Mouse (Mus musculus): ENCODE results near the gene Plac9b.
"Not testable (repeated sequence)": the region's sequence is repeated elsewhere in the genome, so short reads cannot be mapped to it uniquely, and the experiment has no call there.

The Plac9b gene

DNA sequence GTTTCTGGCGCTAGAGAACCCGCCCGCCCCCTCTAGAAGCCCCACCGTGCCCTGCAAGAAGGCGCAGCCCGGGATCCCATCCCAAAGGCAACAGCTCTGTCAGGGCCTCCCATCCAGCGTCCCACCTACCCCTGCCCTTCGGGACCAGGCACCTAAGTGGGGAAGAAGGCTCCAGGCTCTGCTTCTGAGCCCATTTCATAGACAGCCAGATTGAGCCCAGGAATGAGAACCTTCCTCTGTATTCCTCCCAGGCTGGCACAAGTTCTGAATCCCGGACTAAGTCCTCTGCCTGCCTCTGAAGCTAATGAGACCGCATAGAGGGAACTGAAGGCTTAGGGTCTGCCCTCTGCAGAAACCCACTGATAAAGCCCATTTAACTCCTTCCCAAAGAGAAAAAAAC lies at the start of gene Plac9b:
Gene Plac9b (minus strand): TSS at position 101 of the 400 bp plus-strand sequence.
- DNase-seq (ENCODE audit: low spot score in 2 of 2): not testable (repeated sequence)

DNA sequence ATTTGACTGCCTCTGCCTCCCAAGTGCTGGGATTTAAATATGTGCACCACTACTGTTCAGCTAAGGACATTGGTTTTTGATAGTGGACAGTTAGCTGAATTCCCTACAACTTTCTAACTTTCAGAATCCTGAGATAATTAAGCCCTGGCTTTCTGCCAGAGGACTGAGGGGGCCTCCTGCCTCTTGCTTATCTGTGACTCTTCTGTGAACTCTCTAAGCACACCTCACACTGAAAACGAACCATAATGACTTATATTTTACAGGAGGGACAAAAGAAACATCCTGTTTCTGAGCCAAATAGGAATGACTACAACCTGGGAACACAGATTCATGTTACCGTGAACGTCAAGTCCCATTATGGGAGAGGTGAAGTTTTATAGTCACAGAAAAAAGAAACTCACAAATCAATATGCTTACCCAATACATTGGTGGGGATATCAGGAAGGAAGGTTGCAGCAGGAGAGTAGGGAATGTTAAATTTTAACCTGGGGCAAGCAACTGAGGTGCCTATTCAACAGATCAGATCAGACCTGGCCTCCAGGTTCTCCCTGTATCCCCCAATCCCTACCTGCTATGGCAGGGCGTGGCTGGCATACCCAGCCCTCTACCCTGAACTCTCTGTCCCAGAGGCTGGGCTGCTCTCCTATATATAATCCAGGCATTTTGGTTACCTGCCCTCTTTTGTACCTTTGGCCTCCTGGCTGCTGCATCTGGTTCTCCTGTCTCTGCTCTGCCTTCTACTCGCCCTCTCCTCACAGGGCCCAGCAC lies 34.1 kb upstream of the Plac9b start:
- not testable (repeated sequence) for DNase-seq (ENCODE audit: low spot score in 2 of 2)

DNA sequence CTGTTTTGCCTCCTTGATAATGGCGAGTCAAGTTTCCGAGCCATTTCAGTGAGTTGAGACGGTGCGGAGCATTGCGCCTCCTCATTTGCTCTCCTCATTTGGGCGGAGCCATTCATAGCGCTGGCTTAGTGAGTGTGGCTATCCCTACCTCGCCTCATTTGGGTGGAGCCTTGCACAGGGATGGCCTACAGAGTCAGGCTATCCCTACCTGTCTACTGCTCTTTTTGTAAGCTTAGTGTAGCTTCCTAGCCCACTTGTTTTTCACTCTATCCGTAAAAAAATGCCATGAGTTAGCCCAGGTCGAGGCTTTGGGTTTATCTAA lies 24.6 kb upstream of the Plac9b start, which contains the start of gene Tmem254b:
Gene Tmem254b (minus strand): TSS at position 116 of the 322 bp plus-strand sequence.
- DNase-seq (ENCODE audit: low spot score in 2 of 2): not testable (repeated sequence)

DNA sequence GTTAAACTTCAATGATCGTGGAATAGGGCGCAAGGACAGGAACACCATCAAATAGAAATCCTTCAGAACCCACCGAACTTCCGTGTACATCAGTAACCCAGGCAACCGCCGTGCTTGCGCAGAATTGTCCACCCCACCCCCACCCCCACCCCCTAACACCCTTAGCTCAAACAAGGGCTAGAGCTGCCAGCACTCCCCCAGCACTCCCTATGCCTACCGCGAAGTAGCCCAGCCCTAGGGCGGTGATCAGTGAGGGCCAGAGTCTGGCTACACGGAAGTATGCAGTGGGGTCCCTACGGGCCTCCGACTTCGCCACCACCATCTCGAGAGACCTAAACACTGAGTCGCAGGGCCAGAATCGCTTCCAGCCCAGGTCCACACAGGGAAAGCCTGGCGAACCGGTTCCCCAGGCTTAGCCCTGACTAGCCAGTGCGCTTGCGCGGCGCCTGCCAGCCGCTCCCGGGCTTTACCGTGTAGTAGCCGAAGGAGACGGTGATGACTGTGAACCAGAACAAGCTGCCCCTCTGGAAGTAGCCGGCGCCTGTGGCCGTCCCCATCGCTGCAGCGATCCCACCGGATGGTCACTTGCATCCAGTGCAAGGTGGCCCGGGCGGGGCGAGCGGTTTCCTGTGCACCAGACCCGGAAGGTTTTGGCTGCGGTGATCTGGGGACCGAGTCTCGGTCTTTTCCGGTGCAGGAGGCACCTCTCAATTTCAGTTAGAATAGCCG lies 24.1 kb upstream of the Plac9b start:
- DNase-seq (ENCODE audit: low spot score in 2 of 2): not testable (repeated sequence)

DNA sequence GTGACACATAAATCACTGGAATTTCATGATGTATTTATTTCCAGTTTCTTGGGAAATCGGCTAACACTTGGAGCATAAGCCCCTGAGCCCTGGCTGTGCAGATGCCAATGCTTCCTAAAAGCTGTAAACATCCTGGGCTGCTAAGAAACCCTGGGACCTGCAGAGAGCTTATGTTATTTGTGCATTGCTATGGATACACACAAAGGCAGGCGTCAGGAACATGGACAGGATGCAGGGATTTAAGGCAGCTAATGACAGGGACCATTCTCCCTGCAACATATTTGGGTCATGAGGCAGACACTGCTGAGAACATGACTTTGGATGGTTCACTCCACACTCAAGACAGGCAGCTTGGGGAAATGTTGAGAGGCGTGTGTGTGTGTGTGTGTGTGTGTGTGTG lies 15.6 kb upstream of the Plac9b start:
- not testable (repeated sequence) for DNase-seq (ENCODE audit: low spot score in 2 of 2)

DNA sequence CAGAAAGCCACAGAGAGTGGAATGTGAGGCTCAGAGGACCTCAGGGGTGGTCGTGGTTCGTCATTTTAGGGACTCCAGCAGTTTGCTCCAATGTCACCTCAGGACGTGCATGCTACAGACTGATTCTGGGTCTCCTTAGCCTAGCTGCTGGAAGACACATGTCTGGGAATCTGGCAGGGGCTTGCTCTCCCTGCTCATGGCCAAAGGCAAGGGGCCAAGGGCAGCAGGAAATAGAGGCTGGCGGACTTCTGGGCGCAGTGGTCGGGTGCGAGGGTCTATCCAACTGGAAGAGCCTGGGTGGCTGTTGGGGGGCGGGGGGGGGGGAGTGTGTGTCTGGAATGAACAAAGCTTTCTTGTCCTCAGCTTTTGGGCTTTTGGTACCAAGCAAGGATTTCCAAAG lies 6.1 kb upstream of the Plac9b start:
- DNase-seq (ENCODE audit: low spot score in 2 of 2): not testable (repeated sequence)

DNA sequence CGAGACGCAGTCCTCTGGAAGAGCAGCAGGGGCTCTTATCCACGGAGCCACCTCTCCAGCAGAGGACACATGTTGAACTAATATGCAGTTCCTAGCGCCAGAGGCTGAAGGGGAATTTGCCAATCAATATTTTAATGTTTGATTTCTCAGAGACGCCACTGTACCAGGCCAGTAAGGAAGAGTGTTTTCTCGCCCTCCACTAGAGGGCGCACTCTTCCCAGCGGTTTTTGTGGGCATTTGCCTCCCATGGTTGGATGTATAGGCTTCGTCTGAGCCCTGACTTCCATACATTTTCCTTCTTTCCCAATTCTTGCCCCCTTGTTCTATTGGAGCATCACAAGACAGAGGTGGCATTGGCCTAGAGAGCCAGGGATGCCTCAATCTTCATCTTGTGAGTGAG lies 4.4 kb upstream of the Plac9b start:
- DNase-seq (ENCODE audit: low spot score in 2 of 2): not testable (repeated sequence)

DNA sequence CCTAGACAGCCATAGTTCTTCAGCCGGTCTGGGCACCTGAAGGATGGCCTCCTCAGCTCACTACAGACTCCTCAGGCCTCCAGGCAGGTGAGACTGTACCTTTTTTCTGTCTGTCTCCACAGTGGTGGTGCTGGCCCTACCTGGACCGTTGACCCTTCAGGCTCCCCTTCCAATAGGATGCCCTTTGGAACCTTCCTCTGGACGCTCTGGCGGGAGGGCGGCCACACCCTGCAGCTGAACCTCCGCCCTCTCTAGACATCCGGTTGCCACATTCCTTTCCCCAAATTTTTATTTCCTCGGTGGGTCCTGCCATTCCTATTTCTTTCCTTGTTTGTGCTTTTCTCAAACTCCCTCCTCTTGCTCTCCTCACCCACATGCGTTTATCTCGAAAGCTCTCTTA lies 620 bp downstream of the Plac9b start:
- not testable (repeated sequence) for DNase-seq (ENCODE audit: low spot score in 2 of 2)

DNA sequence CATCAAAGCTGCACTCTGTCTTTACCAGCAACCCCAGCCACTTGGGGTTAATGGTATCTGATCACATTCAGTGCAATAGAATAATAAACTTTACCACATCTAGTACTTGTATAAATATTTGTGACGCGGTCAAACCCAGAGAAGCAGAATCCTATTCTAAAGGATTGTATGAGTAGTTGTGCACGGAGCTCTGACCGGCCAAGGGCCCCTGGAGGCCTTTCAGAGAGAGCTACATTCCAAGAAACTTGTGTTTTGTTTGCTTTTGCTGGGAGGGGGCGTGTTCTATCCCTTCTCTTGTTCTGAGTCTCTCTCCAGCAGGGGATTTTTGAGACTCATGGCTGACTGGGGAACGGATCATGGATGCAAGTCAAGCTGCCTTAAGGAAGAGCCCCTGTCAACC lies 7.3 kb downstream of the Plac9b start:
- DNase-seq (ENCODE audit: low spot score in 2 of 2): not testable (repeated sequence)

DNA sequence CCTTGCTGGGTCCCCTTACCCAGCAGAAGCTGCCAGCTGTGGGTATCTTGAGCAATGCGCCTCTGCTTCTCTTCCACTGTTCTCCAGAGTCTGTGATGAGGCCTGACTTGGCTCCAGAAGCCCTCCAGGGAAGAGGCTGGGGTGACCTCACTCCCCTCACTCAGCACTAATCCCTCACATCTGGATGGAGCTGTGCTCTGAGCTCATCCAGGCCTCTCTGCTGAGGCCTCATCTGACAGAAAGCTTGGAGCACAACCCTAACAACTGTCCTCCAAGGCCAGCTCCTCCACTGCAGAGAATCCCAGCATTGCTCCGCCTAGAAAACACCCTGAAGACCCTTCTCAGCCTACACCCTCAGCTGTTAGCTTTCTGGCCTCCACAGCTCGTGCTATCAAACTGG lies 8.3 kb downstream of the Plac9b start:
- DNase-seq (ENCODE audit: low spot score in 2 of 2): not testable (repeated sequence)

DNA sequence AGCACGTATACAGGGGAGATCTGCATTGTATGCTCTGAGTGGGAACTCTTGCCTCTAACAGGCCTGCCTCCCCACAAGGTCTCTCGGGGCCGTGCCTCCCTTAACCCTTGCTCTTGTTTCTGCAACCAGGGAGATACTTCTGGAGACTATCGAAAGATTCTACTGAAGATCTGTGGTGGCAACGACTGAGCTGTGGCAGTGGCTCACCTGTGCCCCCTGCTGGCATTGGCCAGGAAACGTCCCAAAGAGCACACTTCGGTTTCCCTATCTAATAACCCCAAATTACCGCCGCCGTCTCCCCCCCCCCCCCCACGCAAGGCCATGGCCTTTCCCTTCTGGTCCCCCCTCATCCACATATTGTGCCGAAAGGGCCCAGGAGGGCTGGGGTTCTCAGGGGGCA lies 17.0 kb downstream of the Plac9b start:
- DNase-seq (ENCODE audit: low spot score in 2 of 2): not testable (repeated sequence)

DNA sequence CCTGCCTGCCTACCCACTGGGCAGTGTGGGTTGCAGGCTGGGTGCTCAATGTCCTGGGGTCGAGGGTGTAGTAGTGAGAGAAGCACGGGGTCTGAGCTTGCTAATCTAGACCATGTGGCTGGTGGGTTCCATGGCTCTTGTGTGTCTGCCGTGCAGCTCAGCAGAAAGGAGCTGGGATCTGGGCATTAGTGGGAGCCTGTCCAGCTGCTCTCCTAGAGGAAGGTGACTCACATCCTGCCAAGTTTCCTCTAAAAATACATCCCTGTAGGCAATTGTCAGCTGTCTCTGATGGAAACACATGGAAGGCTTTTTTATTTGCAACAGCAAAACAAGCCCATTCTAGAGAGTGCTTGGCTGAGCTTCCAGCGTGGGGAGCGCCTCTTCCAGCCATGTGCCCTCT lies 19.9 kb downstream of the Plac9b start:
- not testable (repeated sequence) for DNase-seq (ENCODE audit: low spot score in 2 of 2)

DNA sequence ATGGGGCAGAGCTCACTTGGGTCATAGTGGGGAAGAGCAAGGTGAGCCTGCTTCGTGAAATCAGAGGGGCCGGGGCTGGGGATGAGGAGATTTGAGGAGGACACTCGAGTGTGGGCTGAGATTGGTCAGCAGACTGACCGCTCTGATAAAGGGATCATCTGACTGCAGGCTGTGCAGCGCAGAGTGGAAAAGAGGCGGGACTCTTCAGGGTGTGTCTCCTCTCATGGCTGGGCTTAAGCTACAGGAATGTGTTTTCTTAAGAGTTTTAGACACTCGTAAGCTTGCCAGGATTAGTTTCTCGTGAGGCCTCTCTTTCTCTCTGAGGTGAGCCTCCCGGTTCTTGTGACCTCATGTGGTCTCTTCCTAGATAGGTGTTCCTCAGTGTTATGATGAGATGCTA lies 21.1 kb downstream of the Plac9b start:
- not testable (repeated sequence) for DNase-seq (ENCODE audit: low spot score in 2 of 2)

DNA sequence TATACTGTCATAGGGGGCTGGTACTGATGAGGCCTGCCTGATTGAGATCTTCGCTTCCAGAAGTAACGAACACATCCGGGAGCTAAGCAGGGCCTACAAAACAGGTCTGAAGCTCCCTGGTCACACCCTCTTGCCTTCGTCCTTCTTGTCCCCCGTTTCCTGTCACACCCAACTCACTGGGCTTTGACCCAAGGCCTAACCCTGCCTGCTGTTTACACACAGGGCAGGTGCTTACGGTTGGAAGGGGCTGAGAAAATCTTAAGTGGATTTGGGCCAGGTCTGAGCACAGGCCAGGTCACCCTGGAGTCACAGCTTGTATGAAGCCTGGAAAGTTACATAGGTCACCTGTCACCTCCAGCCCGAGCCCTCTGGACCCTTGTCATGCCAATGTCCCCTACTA lies 26.2 kb downstream of the Plac9b start:
- not testable (repeated sequence) for DNase-seq (ENCODE audit: low spot score in 2 of 2)

DNA sequence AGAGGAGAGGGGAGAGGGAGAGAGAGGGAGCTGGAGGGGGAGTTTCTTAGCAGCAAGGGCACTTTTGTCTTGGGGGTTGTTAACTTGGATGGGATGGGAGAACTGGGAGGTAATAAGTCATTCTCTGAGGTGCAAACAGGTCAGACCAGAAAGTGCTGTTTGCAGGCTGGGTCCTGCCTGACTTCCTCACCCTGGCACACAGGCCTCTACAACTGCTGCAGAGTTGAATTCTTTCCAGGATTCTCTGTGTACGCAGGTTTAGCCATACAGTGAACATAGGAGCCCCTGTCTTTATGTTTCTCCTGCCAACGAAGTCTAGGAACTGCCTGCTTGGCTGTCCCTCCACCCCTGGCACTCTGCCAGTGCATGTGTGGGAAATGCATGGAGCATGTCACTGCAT lies 35.2 kb downstream of the Plac9b start:
- not testable (repeated sequence) for DNase-seq (ENCODE audit: low spot score in 2 of 2)

DNA sequence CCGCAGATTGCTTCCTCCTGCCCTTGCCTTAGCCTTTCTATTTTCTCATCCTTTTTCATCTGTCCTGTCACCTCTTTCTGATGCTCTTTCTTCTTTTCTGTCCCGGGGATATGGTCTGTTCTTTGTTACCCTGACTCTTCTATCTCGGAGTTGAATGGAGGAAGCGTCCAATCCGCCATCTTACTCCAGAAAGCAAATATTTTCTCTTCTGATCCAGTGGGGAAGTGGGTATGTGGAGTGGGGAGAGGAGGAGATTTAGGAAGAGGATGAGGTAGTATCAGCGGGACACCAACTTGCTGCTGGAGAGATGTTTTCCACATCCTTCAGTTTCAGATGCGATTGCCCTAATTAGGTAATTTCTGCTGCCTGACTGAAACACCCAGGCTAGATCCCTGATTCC lies 63.2 kb downstream of the Plac9b start:
- DNase-seq (ENCODE audit: low spot score in 2 of 2): not testable (repeated sequence)

DNA sequence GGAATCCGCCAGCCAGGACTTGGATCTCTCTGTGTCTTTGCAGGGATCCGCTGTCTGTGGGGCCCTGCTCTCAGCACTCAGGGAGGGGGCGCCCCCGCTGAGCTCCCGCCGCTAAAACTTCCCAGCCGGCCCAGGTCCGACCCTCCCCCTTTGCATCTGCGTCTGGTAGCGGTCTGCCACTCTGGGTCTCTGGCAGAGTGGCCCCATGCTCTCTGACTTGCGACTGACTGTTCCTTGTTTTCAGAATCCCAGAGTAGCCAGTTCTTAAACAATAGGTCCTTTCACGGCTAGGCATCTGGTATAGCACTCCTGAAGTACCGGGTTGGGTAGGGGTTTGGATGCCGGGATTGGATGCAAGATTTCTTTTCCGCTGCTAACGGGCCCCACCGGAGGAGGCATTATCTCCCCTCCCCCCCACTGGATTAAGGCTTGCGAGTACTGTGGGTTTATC lies 63.7 kb downstream of the Plac9b start:
- not testable (repeated sequence) for DNase-seq (ENCODE audit: low spot score in 2 of 2)

DNA sequence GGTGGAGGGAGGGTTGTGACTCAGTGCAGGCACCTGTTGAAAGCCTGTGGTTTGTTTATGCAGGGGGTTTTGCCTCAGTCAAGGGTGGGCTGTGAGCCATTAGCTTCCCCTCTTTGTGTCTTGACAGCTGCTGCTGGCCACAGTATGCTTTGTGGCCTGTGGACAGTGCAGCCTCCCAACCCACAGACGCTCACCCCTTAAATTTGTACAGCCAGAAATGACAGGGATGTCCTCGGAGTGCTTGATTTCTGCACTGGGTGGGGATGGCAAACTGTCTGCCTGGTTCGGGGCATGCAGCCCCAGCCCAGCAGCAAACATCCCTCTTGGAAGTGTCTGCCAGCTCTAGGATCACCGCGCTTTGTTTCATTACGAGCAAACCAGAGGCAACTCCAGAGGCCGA lies 64.1 kb downstream of the Plac9b start, which contains the start of gene Duxbl2:
Gene Duxbl2 (plus strand): TSS at position 200 of the 400 bp plus-strand sequence.
- DNase-seq (ENCODE audit: low spot score in 2 of 2): not testable (repeated sequence)

All from natural killer cell, adult 2 months (primary cell).